Mouse (Mus musculus): ENCODE data around the gene Upb1.

DNA sequence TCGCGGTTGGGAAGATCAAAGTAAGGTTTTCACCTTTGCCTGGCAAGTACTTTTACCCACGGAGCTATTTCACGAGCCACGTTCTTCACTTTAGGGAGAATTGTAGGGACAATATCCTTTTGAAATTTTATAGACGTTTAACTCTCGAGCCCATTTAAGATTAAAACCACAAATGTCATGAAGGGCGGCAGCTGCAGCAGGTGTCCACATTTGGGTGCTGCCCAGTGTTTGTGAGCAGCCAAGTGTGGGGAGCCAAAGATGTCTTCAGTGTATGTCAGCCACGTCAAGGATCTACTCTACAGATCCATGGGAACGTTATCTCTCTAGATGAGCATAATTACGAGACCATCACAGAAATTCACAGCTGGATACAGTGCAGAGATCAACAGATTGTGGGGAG is 46.6 kb downstream of the Upb1 start:
- TF ChIP-seq CTCF (IDR thresholded peaks at IDR 0.05) (no peak), POLR2A (IDR thresholded peaks at IDR 0.05; ENCODE audit: insufficient read depth, low read depth, low read length) (no peak)

Measured in heart, adult 2 months (tissue).